ENCODE assay signal across 19 mouse cellular contexts in genomic region chr14:30306221-30306620, GRCm38 (mm10).
"Had no signal": no experiment of that assay in that cellular context is flagged by ENCODE, and none has a peak within 500 bp of the region (broad histone marks: within the 10 kb centered on the region; RNA-seq: fewer than 3 reads in every experiment).

No protein-coding gene starts in this region.

- H3K27ac ChIP-seq: limb, embryonic 12.5 days; limb, embryonic 15.5 days; liver, embryonic 13.5 days; macrophage; midbrain, embryonic 13.5 days; neural tube, embryonic 15.5 days; stomach, embryonic 15.5 days had no signal

- H3K4me3 ChIP-seq: limb, embryonic 12.5 days; limb, embryonic 15.5 days; liver, embryonic 13.5 days; midbrain, embryonic 13.5 days; myocyte; neural tube, embryonic 15.5 days; stomach, embryonic 15.5 days had no signal

- H3K9ac ChIP-seq: limb, embryonic 12.5 days; limb, embryonic 15.5 days; liver, embryonic 13.5 days; lung, embryonic 14.5 days; midbrain, embryonic 13.5 days; neural tube, embryonic 15.5 days; stomach, embryonic 15.5 days had no signal

- H3K4me1 ChIP-seq: limb, embryonic 12.5 days; liver, embryonic 13.5 days; stomach, embryonic 15.5 days had no signal

- H3K36me3 ChIP-seq: limb, embryonic 12.5 days; limb, embryonic 15.5 days; liver, embryonic 13.5 days; midbrain, embryonic 13.5 days; neural tube, embryonic 15.5 days; stomach, embryonic 15.5 days had no signal

- H3K27me3 ChIP-seq: limb, embryonic 12.5 days; limb, embryonic 15.5 days; liver, embryonic 13.5 days; midbrain, embryonic 13.5 days; neural tube, embryonic 15.5 days; stomach, embryonic 15.5 days had no signal

- H3K4me2 ChIP-seq: limb, embryonic 12.5 days; limb, embryonic 15.5 days; liver, embryonic 13.5 days; lung, embryonic 14.5 days; midbrain, embryonic 13.5 days; neural tube, embryonic 15.5 days; stomach, embryonic 15.5 days had no signal

- DNase-seq: kidney, adult 18-20 months; kidney, adult 9 months; kidney, postnatal 14 days; kidney, postnatal 4 days; left cerebral cortex, postnatal 4 days; liver, embryonic 13.5 days; lung, embryonic 14.5 days; right cerebral cortex, postnatal 25 days; spleen, adult 18-20 months; thymus, postnatal 25 days had no signal

- H3K9me3 ChIP-seq: limb, embryonic 12.5 days; limb, embryonic 15.5 days; liver, embryonic 13.5 days; midbrain, embryonic 13.5 days; neural tube, embryonic 15.5 days; stomach, embryonic 15.5 days had no signal

- ATAC-seq: intestine, embryonic 16.5 days; lung, postnatal 0 days; midbrain, embryonic 13.5 days had no signal
